Mouse (Mus musculus) adrenal gland, postnatal 10 days (tissue): ENCODE results near the gene Acsm4. TPM values are rescaled to one million over a fixed set of nuclear protein-coding genes. Genes with fewer than 3 reads are reported as not detected.

Source experiments
- total RNA-seq, 2 experiments: library from RNA; stranded (reverse); gene quantifications; 2 replicates each; pipeline ENCODE4 v1.2.3; 2021

Acsm4 gene
- total RNA-seq, 2 experiments from 2014 or later = not detected

Other genes starting within 250 kb of the Acsm4 start
- gene Gp2, start 230.7 kb upstream of the Acsm4 start, total RNA-seq = not detected
- gene Umod, start 210.7 kb upstream of the Acsm4 start, total RNA-seq = not detected
- 10 to 100 TPM in 1 of 2 experiments, 1 to 10 TPM in 1; 6.1 to 14.0 TPM for gene Acsm5, start 170.6 kb upstream of the Acsm4 start, total RNA-seq
- under 1 TPM; 0.12 TPM for gene Pdilt, start 166.5 kb upstream of the Acsm4 start, total RNA-seq
- gene Acsm2, start 135.7 kb upstream of the Acsm4 start, total RNA-seq = under 1 TPM in 1 of 2 experiments, not detected in 1; 0.27 TPM
- 10 to 100 TPM in 1 of 2 experiments, 1 to 10 TPM in 1; 6.5 to 14.0 TPM for gene Acsm1, start 83.0 kb upstream of the Acsm4 start, total RNA-seq
- gene Thumpd1, start 30.8 kb downstream of the Acsm4 start, total RNA-seq = 10 to 100 TPM; 30.7 to 32.3 TPM
- 10 to 100 TPM; 23.5 to 31.0 TPM for gene Acsm3, start 70.9 kb downstream of the Acsm4 start, total RNA-seq
- 10 to 100 TPM in 1 of 2 experiments, 1 to 10 TPM in 1; 7.0 to 12.8 TPM for gene Rexo5, start 104.0 kb downstream of the Acsm4 start, total RNA-seq
- 1 to 10 TPM; 7.6 to 9.6 TPM for gene Eri2, start 104.0 kb downstream of the Acsm4 start, total RNA-seq
- gene Lyrm1, start 205.8 kb downstream of the Acsm4 start, total RNA-seq = 1 to 10 TPM; 7.2 to 7.5 TPM
- gene Dcun1d3, start 206.3 kb downstream of the Acsm4 start, total RNA-seq = 10 to 100 TPM; 26.7 to 48.0 TPM